Mouse (Mus musculus) ES-E14 (cell line): Measurements from ENCODE around the gene Uaca.

Source experiments
- HCFC1 ChIP-seq: IDR thresholded peaks from 2 replicates; pipeline ENCODE4 v1.6.1; 2012; ENCODE audit warnings: low read length, inconsistent platforms, borderline replicate concordance; ENCODE audit not compliant: insufficient read depth
- ZNF384 ChIP-seq: IDR thresholded peaks from 2 replicates; pipeline ENCODE4 v1.6.1; 2012; ENCODE audit warnings: low read depth, low read length, inconsistent platforms

DNA sequence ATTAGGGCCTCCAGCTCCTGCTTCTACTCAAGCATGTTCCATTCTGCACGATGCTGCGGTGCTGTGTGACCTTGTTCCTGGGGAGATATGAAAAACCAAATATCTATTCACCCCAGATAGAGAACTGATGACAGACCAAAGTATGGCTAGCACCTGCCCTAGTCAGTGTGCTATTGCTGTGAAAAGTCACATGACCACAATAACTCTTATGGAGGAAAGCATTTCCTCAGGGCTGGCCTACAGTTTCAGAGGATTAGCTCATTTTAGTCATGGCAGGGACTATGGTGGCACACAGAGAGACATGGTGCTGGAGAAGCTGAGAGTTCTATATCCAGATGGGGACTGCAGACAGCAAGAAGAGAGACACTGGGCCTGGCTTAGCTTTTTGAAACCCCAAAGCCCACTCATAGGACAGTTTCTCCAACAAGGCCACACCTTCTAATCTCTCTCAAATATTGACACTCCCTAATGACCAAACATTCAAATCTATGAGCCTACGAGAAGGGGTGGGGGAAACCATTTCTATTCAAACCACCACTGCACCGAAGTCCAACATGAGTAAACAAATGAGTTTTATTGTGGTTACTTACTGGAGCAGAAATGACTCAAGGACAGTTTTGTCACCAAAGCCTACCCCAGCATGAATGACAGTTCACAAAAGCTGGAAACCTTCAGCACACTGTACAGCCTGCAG lies 135.1 kb downstream of the Uaca start:
- no peak for TF ChIP-seq ZNF384
- no peak for TF ChIP-seq HCFC1
